Mouse (Mus musculus) regulatory T cell (primary cell): Measurements from ENCODE around the gene Sfrp4.
"Not testable (repeated sequence)": the region's sequence is repeated elsewhere in the genome, so short reads cannot be mapped to it uniquely, and the experiment has no call there.

ENCODE experiments used
- in situ Hi-C: fragments of 300-600 bp; cut with MboI, MseI; formaldehyde crosslinking; loops from one replicate; pipeline ENCODE4 v1.15.1; 2025; ENCODE audit warnings: high pct_unique_total_duplicates

Gene Sfrp4

GRCm38 (mm10) chr13:19622573-19623227 is at the start of gene Sfrp4:
TSS of gene Sfrp4 (plus strand) at chr13:19623104.
- in situ Hi-C loops, result no loop called here

- in situ Hi-C loops, result not testable (repeated sequence)
Measured at GRCm38 (mm10) chr13:19574723-19575122, 48.2 kb upstream of the Sfrp4 start.

- in situ Hi-C loops, result no loop called here
Measured at GRCm38 (mm10) chr13:19575947-19576346, 47.0 kb upstream of the Sfrp4 start.

DNA sequence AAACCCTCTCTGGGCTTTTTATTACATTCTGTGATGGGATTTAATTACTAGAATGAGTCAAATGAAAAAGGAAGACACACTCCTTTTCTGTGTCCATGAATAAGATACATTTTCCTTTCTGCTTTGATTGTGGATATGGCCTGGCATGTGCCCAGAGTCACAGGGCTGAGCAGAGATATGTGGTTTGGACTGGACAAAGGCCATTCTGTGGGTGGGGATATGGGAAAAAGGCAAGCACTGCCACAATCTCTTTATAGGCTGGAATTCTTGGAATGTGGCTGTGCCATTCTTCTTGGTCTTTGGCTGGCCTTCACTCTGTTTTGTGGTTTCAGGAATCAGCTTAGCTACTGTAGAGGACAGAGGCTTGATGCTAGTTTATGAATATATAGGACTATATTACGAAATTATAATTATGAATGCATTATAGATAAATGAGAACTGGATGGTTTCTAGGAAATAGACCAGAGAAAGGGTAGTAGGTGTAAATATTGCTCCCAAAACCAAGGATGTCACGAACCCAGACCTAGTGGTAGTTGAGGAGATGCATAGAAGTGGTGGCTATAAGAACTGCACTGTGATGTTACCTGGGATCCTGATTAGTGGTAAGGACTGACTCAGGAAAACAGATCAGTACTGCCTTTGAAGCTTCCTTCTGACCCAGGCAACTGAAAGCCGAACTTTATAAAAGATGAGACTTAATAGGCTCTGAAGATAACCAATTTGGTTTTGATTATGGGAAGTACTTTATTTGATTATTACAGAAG is 31.7 kb upstream of the Sfrp4 start:
- in situ Hi-C loops, result no loop called here

DNA sequence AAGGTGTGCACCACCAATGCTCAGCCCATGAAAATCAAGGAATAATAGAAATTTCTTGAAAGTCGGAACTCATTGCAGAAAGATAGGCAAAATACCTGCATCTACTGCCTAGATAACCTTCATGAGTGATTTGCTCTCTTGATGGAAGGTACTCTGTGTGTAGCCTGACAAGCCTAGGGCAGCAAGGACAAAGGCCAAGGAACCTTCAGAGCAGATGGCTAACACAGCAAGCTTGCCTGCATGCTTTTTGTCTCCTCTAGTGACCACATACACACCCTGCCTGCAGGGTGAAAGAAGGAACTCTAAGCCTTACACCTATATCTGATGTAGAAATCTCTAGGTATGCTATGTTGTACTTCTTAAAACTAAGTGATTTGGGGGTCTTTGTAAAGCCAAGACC is 27.8 kb upstream of the Sfrp4 start:
- in situ Hi-C loops, result no loop called here

GRCm38 (mm10) chr13:19599242-19599641 is 23.7 kb upstream of the Sfrp4 start:
- in situ Hi-C loops, result no loop called here

DNA sequence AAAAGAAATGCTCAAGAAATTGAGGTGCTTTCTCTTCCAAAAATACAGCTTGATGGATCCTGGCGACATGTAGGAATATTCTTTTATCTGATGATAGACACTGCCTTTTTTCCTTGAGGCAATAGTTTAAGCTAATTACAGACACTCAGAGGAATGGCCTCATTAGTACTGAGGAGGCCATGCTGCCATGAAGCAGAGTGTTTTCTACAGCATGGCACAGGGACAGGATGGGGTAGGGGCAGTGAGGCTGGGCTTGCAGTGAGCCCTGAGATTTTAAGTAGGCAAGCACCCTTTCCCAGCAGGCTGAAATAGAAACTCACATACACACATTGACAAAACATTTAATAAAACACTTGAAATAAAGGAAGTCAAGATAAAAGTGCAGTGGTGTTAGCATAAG is 20.4 kb upstream of the Sfrp4 start:
- in situ Hi-C loops, result no loop called here

GRCm38 (mm10) chr13:19603719-19604118 is 19.2 kb upstream of the Sfrp4 start:
- in situ Hi-C loops, result no loop called here

GRCm38 (mm10) chr13:19604916-19605315 is 18.0 kb upstream of the Sfrp4 start:
- in situ Hi-C loops, result no loop called here

GRCm38 (mm10) chr13:19608120-19608519 is 14.8 kb upstream of the Sfrp4 start:
- in situ Hi-C loops, result no loop called here

DNA sequence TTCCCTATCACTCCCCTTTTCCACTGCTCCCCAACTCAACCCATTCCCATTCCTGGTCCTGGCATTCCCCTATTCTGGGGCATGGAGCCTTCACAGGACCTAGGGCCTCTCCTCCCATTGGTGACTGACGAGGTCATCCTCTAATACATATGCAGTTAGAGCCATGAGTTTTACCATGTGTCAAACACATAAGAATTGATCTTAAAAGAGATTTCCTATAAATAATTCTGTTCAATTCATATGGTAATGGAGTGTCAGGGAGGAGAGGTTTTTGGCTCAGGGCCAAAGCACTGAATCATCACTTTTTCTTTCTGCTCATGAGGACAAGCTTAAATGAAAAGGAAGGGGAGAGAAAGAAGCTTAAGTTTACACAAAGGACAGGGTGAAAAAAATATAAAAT is 10.6 kb upstream of the Sfrp4 start:
- in situ Hi-C loops, result no loop called here

GRCm38 (mm10) chr13:19612963-19613362 is 9.9 kb upstream of the Sfrp4 start:
- in situ Hi-C loops, result no loop called here

DNA sequence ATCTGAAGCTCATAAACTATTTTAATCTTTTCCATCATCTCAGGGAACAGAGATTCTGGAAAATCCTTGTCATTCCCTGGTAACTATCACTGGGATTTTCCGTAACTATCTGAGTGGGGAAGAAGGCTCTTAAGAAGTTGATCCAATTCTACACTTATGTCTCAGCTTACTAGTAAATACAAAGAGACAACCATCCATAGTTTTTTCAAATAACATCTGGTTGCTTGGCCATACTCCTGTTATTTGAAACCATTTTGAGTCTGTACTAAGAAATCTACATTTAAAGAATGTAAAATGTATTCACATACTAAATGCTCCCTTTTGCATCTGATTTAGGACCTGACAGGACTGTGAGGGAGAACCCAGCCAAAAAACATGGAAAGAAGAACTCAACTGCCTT is 9.5 kb upstream of the Sfrp4 start:
- in situ Hi-C loops, result no loop called here

GRCm38 (mm10) chr13:19614311-19614710 is 8.6 kb upstream of the Sfrp4 start:
- in situ Hi-C loops, result no loop called here

GRCm38 (mm10) chr13:19618081-19618480 is 4.8 kb upstream of the Sfrp4 start:
- in situ Hi-C loops, result no loop called here

- in situ Hi-C loops, result no loop called here
Measured at GRCm38 (mm10) chr13:19618841-19619215, 4.1 kb upstream of the Sfrp4 start.

DNA sequence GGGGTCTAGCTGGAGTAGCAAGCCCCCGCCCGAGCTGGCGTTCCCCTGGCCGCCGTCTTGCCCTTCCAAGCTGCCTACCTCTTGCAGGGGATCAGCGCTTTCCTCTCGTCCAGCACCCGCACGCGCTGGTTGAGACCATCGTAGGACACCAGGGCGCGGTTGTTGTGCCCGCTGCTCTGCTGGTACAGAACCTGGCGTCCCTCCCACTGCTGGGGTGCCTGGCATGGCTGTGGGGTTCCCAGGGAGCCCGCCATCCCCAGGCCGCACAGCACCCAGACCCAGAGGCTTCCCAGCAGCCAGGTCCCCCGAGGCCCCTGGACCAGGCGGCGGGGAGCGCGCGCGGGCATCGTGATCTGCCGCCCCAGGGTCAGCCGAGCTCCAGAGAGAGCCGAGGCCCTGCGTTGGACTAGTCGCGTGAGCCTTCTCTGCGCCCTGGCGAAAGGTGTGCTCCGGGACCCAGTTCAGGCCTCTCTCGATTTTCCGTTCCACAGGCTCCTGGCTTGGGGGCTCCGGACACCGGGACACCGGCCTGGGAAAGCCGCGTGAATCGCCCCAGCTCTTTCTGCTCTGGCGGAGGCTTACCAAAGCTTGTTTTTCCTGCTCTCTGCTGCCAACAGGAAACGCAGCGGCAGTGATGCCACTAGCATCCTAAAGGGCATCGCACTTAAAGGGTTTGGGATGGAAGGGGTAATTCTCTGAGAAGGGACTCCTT is 3.5 kb upstream of the Sfrp4 start, which contains the start of gene Epdr1:
TSS of gene Epdr1 (minus strand) at position 712 of the 712 bp plus-strand sequence.
- in situ Hi-C loops, result no loop called here

- in situ Hi-C loops, result no loop called here
Measured at GRCm38 (mm10) chr13:19623228-19623905, 463 bp downstream of the Sfrp4 start.

- in situ Hi-C loops, result no loop called here
Measured at GRCm38 (mm10) chr13:19624632-19625320, 1.9 kb downstream of the Sfrp4 start.

DNA sequence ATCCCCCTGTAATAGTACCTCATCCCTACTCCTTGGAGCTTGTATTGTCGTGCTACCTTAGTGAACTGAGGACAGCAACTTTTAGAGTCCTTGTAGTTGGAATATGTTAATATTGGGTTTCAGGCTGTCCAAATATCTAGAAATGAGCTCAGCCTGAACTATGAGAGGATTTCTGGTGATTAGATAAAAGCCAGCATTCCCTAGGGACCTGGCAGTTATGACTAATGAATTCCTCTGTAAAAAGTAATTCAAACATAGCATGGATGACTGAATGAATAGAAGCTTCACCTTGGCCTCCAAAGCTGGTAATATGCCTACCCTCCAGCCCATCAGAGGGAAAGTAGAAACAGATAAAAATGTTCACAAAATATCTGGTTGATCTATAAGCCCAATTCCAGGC is 3.6 kb downstream of the Sfrp4 start:
- in situ Hi-C loops, result no loop called here
